Mouse (Mus musculus) heart, postnatal 0 days (tissue): ENCODE data around the gene Plekha8. TPM values are rescaled to one million over a fixed set of nuclear protein-coding genes. Genes with fewer than 3 reads are reported as not detected.

Experiments used
- ATAC-seq: fragments of 200-750 bp; cut with Nextera tagmentation; 2 replicates; pipeline ENCODE4 v1.8.0; 2017; ENCODE audit warnings: low read depth, moderate number of reproducible peaks, moderate library complexity; ENCODE audit not compliant: insufficient read depth
- DNase-seq: peaks from one replicate; pipeline ENCODE4 v3.0.0-alpha.2; 2016; ENCODE audit warnings: low spot score
- H3K27ac ChIP-seq: fragments of 300-500 bp; sonication (generic); 2 replicates; pipeline ENCODE4 v1.5.1; 2014; ENCODE audit warnings: low read depth, mild to moderate bottlenecking
- H3K27me3 ChIP-seq: fragments of 300-500 bp; sonication (generic); 2 replicates; pipeline ENCODE4 v1.6.1; 2014; ENCODE audit warnings: low read length, mixed read lengths; ENCODE audit not compliant: control insufficient read depth, insufficient read depth
- H3K36me3 ChIP-seq: fragments of 300-500 bp; sonication (generic); replicated peaks from 2 replicates; pipeline ENCODE4 v1.6.1; 2014; ENCODE audit warnings: low read length, mixed read lengths; ENCODE audit not compliant: control insufficient read depth, insufficient read depth
- H3K4me1 ChIP-seq: fragments of 300-500 bp; sonication (generic); 2 replicates; pipeline ENCODE4 v1.6.1; 2014; ENCODE audit warnings: antibody characterized with exemption; ENCODE audit not compliant: control insufficient read depth, insufficient read depth
- H3K4me2 ChIP-seq: fragments of 300-500 bp; sonication (generic); 2 replicates; pipeline ENCODE4 v1.6.1; 2014; ENCODE audit warnings: low read depth, mild to moderate bottlenecking, low read length, moderate library complexity
- H3K4me3 ChIP-seq: fragments of 300-500 bp; sonication (generic); 2 replicates; pipeline ENCODE4 v1.5.1; 2014; ENCODE audit warnings: low read depth, low read length
- H3K9ac ChIP-seq: fragments of 300-500 bp; sonication (generic); replicated peaks from 2 replicates; pipeline ENCODE4 v1.6.1; 2014; ENCODE audit warnings: low read depth, low read length, mixed read lengths
- H3K9me3 ChIP-seq: fragments of 300-500 bp; sonication (generic); replicated peaks from 2 replicates; pipeline ENCODE4 v1.6.1; 2016; ENCODE audit warnings: low read length; ENCODE audit not compliant: control insufficient read depth
- CTCF ChIP-seq: IDR thresholded peaks from 2 replicates; pipeline ENCODE4 v1.5.1; 2016; ENCODE audit warnings: antibody characterized with exemption, control low read depth, low read depth
- EP300 ChIP-seq: IDR thresholded peaks from 2 replicates; pipeline ENCODE4 v1.6.1; 2016; ENCODE audit warnings: antibody characterized with exemption, low read depth
- WGBS: fragments of 180-500 bp; shearing (Covaris S2); extraction: QIAGEN DNeasy Blood & Tissue Kit; methylation state at CpG from one replicate; pipeline ENCODE4 v1.1.7; 2014; 5-methylcytosine and 5-hydroxymethylcytosine counted together
- polyA plus RNA-seq: library from polyadenylated mRNA; unstranded; fragments of >200 nt; fragmentation: Nextera tagmentation; extraction: Ambion mirVana; gene quantifications from 2 replicates; pipeline ENCODE4 v1.2.1, GENCODE M21; 2015
- total RNA-seq: library from RNA; depleted of rRNA; stranded (reverse); fragments of >200 nt; gene quantifications from 2 replicates; pipeline ENCODE4 v1.2.3, GENCODE M21; 2014; ENCODE audit warnings: low replicate concordance

Plekha8 gene
- total and polyA plus RNA-seq, 2 experiments from 2014 or later, result 5.3 to 10.0 TPM

GRCm38 (mm10) chr6:54643181-54643580 lies 48.3 kb downstream of the Plekha8 start:
- Histone ChIP-seq H3K36me3 (peaks cover 22% of the 10 kb centered on the region), H3K4me3 (no peak overlapping the region), H3K4me1 (no peaks in the 10 kb centered on the region), H3K27me3 (no peaks in the 10 kb centered on the region), H3K4me2 (no peak overlapping the region), H3K27ac (no peak overlapping the region), H3K9ac (no peak overlapping the region), H3K9me3 (no peaks in the 10 kb centered on the region)
- no peak for TF ChIP-seq EP300
- ATAC-seq (no peak), DNase-seq (no peak)
- WGBS, result 52% methylated on average over 4 of the region's 4 CpGs

- no peak overlapping the region for H3K4me2 ChIP-seq
- TF ChIP-seq EP300 (no peak), CTCF (no peak)
- no peaks in the 10 kb centered on the region for H3K36me3 ChIP-seq
- DNase-seq (peak; percentile 36), ATAC-seq (peak; percentile 39; the same call in 1 of the 2 replicates)
- no peak overlapping the region for H3K4me3 ChIP-seq
- H3K4me1 ChIP-seq, result no peaks in the 10 kb centered on the region
- H3K9me3 ChIP-seq, result no peaks in the 10 kb centered on the region
- H3K9ac ChIP-seq, result no peak overlapping the region
- no peaks in the 10 kb centered on the region for H3K27me3 ChIP-seq
- WGBS, result 60% methylated on average over 11 of the region's 11 CpGs
- peak overlapping the region; percentile 46; the same call in 1 of the 2 replicates for H3K27ac ChIP-seq
Measured at GRCm38 (mm10) chr6:54655471-54656095, 60.7 kb downstream of the Plekha8 start.

- ATAC-seq, result no peak
- 83% methylated on average over 6 of the region's 6 CpGs for WGBS
Measured at GRCm38 (mm10) chr6:54657861-54658260, 63.0 kb downstream of the Plekha8 start.

GRCm38 (mm10) chr6:54669868-54670267 lies 75.0 kb downstream of the Plekha8 start:
- H3K27ac ChIP-seq, result no peak overlapping the region
- TF ChIP-seq EP300 (no peak), CTCF (no peak)
- WGBS, result 58% methylated on average over 6 of the region's 6 CpGs

More at GRCm38 (mm10) chr6:54657861-54658260, 63.0 kb downstream of the Plekha8 start:
- no peak overlapping the region for H3K9ac ChIP-seq
- no peaks in the 10 kb centered on the region for H3K4me1 ChIP-seq
- H3K27ac ChIP-seq, result no peak overlapping the region
- H3K4me2 ChIP-seq, result no peak overlapping the region
- H3K27me3 ChIP-seq, result no peaks in the 10 kb centered on the region
- H3K36me3 ChIP-seq, result no peaks in the 10 kb centered on the region
- H3K9me3 ChIP-seq, result no peaks in the 10 kb centered on the region
- no peak for DNase-seq
- TF ChIP-seq CTCF (no peak), EP300 (no peak)
- H3K4me3 ChIP-seq, result no peak overlapping the region

GRCm38 (mm10) chr6:54672901-54673300 lies 78.0 kb downstream of the Plekha8 start:
- Histone ChIP-seq H3K4me3 (no peak overlapping the region), H3K9ac (no peak overlapping the region), H3K4me2 (no peak overlapping the region), H3K27me3 (no peaks in the 10 kb centered on the region), H3K36me3 (no peaks in the 10 kb centered on the region), H3K4me1 (no peaks in the 10 kb centered on the region), H3K9me3 (no peaks in the 10 kb centered on the region), H3K27ac (no peak overlapping the region)
- 39% methylated on average over 5 of the region's 5 CpGs for WGBS
- TF ChIP-seq EP300 (no peak), CTCF (no peak)
- no peak for ATAC-seq
- no peak for DNase-seq

More at GRCm38 (mm10) chr6:54669868-54670267, 75.0 kb downstream of the Plekha8 start:
- no peak for DNase-seq
- Histone ChIP-seq H3K27me3 (no peaks in the 10 kb centered on the region), H3K36me3 (no peaks in the 10 kb centered on the region), H3K4me3 (no peak overlapping the region), H3K4me2 (no peak overlapping the region), H3K9me3 (no peaks in the 10 kb centered on the region), H3K4me1 (no peaks in the 10 kb centered on the region), H3K9ac (no peak overlapping the region)
- ATAC-seq, result no peak

GRCm38 (mm10) chr6:54679686-54680085 lies 84.8 kb downstream of the Plekha8 start:
- 66% methylated on average over 5 of the region's 5 CpGs for WGBS
- H3K9ac ChIP-seq, result no peak overlapping the region
- ATAC-seq (no peak), DNase-seq (no peak)
- H3K9me3 ChIP-seq, result no peaks in the 10 kb centered on the region
- peaks cover 6% of the 10 kb centered on the region; the same call in 1 of the 2 replicates for H3K27me3 ChIP-seq
- H3K27ac ChIP-seq, result no peak overlapping the region
- TF ChIP-seq CTCF, result no peak
- TF ChIP-seq EP300, result no peak
- H3K36me3 ChIP-seq, result no peaks in the 10 kb centered on the region
- H3K4me1 ChIP-seq, result peaks cover 12% of the 10 kb centered on the region
- no peak overlapping the region for H3K4me3 ChIP-seq
- H3K4me2 ChIP-seq, result no peak overlapping the region
